Mouse (Mus musculus) lung, postnatal 0 days (tissue): ENCODE data around the gene Itfg2.

Experiments used
- CTCF ChIP-seq: IDR thresholded peaks from 2 replicates; pipeline ENCODE4 v1.5.1; 2016; ENCODE audit warnings: antibody characterized with exemption, mild to moderate bottlenecking
- EP300 ChIP-seq: IDR thresholded peaks from 2 replicates; pipeline ENCODE4 v1.6.1; 2016; ENCODE audit warnings: antibody characterized with exemption, mild to moderate bottlenecking, control low read depth

DNA sequence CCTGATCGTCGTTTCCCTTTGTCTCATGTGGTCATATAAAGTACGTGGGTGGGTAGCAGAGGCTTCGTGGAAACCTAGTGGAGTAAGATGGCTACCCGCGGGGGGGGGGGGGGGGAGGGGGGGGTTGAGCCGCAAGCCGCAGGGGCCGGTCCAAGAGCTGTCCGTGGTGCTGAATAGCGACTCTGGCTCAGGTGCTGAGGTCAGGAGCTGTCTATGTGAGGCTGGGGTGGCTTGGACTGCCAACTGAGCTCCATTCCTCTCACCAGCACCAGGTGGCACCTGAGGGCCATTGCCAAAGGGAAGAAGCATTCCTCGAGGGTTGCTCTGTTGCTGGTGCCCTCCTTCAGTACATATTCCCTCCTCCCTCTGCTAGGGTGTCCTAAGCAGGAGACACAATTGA, 44.7 kb upstream of the Itfg2 start:
- TF ChIP-seq CTCF (peak; percentile 60), EP300 (no peak)
